ENCODE assay signal across 8 mouse cellular contexts in the genomic region with DNA sequence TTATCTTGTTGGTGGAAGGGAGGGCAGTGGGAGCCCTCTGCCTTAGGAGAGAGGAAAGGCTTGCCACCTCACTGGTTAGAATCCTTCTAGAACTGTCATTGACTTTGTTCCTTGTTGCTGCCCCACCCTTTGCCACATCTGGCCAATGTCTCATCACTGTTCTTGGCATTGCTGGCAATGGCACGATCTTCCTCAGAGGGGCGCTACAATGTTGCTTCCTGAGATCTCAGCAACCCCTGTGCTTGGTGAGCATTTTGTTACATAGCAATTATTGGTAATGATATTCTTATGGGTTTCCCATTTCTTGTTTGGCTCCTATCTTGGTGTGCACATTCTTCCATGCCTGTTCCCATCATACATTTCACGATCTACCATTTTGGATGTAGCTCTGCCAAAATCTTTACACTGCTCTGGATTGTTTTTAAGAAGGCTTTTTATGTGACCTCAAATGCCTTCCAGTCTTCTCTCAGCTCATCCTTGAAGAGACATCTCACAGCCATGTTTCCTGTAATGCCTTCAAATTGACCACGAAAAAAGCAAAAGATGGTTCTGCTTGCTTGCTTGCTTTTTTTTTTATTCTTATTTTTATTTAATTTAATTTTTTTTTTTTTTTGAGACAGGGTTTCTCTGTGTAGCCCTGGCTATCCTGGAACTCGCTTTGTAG. TPM values are rescaled to one million over a fixed set of nuclear protein-coding genes. Genes with fewer than 3 reads are reported as not detected.
DNase-seq lines count a peak whose midpoint lies in the region; ATAC-seq lines count a peak whose summit lies in the region.

TSS of gene Ehd3 (plus strand) at position 614 of the 664 bp plus-strand sequence.

- H3K4me2 ChIP-seq in kidney, embryonic 14.5 days (replicated peaks; ENCODE audit: low read depth, low read length): peak within 1 kb of the TSS; percentile 89
- H3K4me2 ChIP-seq in forebrain, embryonic 15.5 days (replicated peaks): peak within 1 kb of the TSS; percentile 85
- H3K4me2 ChIP-seq in limb, embryonic 11.5 days (ENCODE audit: low read depth, severe bottlenecking): peak within 1 kb of the TSS; percentile 90
- peak within 1 kb of the TSS; percentile 82 for H3K4me2 ChIP-seq in stomach, embryonic 15.5 days

- H3K27ac ChIP-seq in kidney, embryonic 14.5 days (ENCODE audit: low read depth, low read length): no peak within 1 kb of the TSS
- H3K27ac ChIP-seq in forebrain, embryonic 15.5 days (replicated peaks): peak within 1 kb of the TSS; percentile 81
- H3K27ac ChIP-seq in limb, embryonic 11.5 days (replicated peaks; ENCODE audit: low read depth, low read length): no peak within 1 kb of the TSS
- H3K27ac ChIP-seq in stomach, embryonic 15.5 days: no peak within 1 kb of the TSS

- H3K9me3 ChIP-seq in kidney, embryonic 14.5 days (ENCODE audit: control insufficient read depth, low read length): no peaks in the 10 kb centered on the region
- no peaks in the 10 kb centered on the region for H3K9me3 ChIP-seq in forebrain, embryonic 15.5 days
- H3K9me3 ChIP-seq in limb, embryonic 11.5 days (ENCODE audit: control insufficient read depth, low read length): no peaks in the 10 kb centered on the region
- no peaks in the 10 kb centered on the region for H3K9me3 ChIP-seq in stomach, embryonic 15.5 days

- H3K4me3 ChIP-seq in kidney, embryonic 14.5 days (ENCODE audit: low read length): peak within 1 kb of the TSS; percentile 63
- H3K4me3 ChIP-seq in forebrain, embryonic 15.5 days: peak within 1 kb of the TSS; percentile 64
- H3K4me3 ChIP-seq in limb, embryonic 11.5 days (ENCODE audit: low read depth, low read length): peak within 1 kb of the TSS; percentile 54
- peak within 1 kb of the TSS; percentile 53 for H3K4me3 ChIP-seq in stomach, embryonic 15.5 days (replicated peaks)

- DNase-seq in kidney, adult 8-10 months: no peak
- DNase-seq in limb, embryonic 11.5 days (ENCODE audit: low spot score): no peak
- DNase-seq in frontal cortex, postnatal 25 days (ENCODE audit: low spot score in 2 of 2): no peak
- no peak for DNase-seq in retina, embryonic 14.5 days (ENCODE audit: low spot score)

- ATAC-seq in kidney, embryonic 14.5 days (ENCODE audit: low FRiP score, low TSS enrichment): no peak
- no peak for ATAC-seq in activated CD4-positive, CD25-positive, alpha-beta regulatory T cell, adult 4 months
- ATAC-seq in forebrain, embryonic 15.5 days (replicated peaks): no peak
- ATAC-seq in limb, embryonic 11.5 days (ENCODE audit: insufficient number of reproducible peaks, low FRiP score, low TSS enrichment, low read depth): no peak
- no peak for ATAC-seq in stomach, embryonic 15.5 days (ENCODE audit: insufficient read depth, low FRiP score, low read depth)

- 93% methylated on average over 5 of the region's 5 CpGs for WGBS in kidney, embryonic 14.5 days
- 90% methylated on average over 5 of the region's 5 CpGs for WGBS in forebrain, embryonic 15.5 days
- 89% methylated on average over 5 of the region's 5 CpGs for WGBS in limb, embryonic 11.5 days
- WGBS in stomach, embryonic 15.5 days: 85% methylated on average over 5 of the region's 5 CpGs

- peak within 1 kb of the TSS; percentile 68 for H3K9ac ChIP-seq in kidney, embryonic 14.5 days (ENCODE audit: low read depth, low read length)
- peak within 1 kb of the TSS; percentile 73 for H3K9ac ChIP-seq in forebrain, embryonic 15.5 days (replicated peaks)
- peak within 1 kb of the TSS; percentile 57 for H3K9ac ChIP-seq in limb, embryonic 11.5 days (ENCODE audit: low read length)
- H3K9ac ChIP-seq in stomach, embryonic 15.5 days: peak within 1 kb of the TSS; percentile 35; the same call in 1 of the 2 replicates

- peaks cover 3% of the 10 kb centered on the region; the same call in 1 of the 2 replicates for H3K4me1 ChIP-seq in kidney, embryonic 14.5 days (ENCODE audit: control insufficient read depth, insufficient read depth, low read length)
- peaks cover 16% of the 10 kb centered on the region for H3K4me1 ChIP-seq in forebrain, embryonic 15.5 days
- H3K4me1 ChIP-seq in limb, embryonic 11.5 days (ENCODE audit: control insufficient read depth, insufficient read depth, low read length): no peaks in the 10 kb centered on the region
- H3K4me1 ChIP-seq in stomach, embryonic 15.5 days: peaks cover 7% of the 10 kb centered on the region; the same call in 1 of the 2 replicates

- H3K27me3 ChIP-seq in kidney, embryonic 14.5 days (ENCODE audit: control insufficient read depth, insufficient read depth, low read length): no peaks in the 10 kb centered on the region
- H3K27me3 ChIP-seq in forebrain, embryonic 15.5 days: no peaks in the 10 kb centered on the region
- no peaks in the 10 kb centered on the region for H3K27me3 ChIP-seq in limb, embryonic 11.5 days (ENCODE audit: control insufficient read depth, insufficient read depth, low read length)
- no peaks in the 10 kb centered on the region for H3K27me3 ChIP-seq in stomach, embryonic 15.5 days (replicated peaks)

- H3K36me3 ChIP-seq in kidney, embryonic 14.5 days (ENCODE audit: control insufficient read depth, insufficient read depth, low read length): no peaks in the 10 kb centered on the region
- H3K36me3 ChIP-seq in forebrain, embryonic 15.5 days: no peaks in the 10 kb centered on the region
- H3K36me3 ChIP-seq in limb, embryonic 11.5 days (ENCODE audit: control insufficient read depth, insufficient read depth, low read length): no peaks in the 10 kb centered on the region
- no peaks in the 10 kb centered on the region for H3K36me3 ChIP-seq in stomach, embryonic 15.5 days

RNA-seq across cellular contexts. Expression of gene Ehd3, which starts in this region (rescaled TPM):
- 9.4 and 11.4 TPM in 2 replicates for polyA plus RNA-seq in kidney, embryonic 14.5 days (2014; fragmentation: Nextera tagmentation; extraction: Ambion mirVana)
- 10 to 100 TPM; 41.0 to 58.1 TPM for polyA plus RNA-seq in activated CD4-positive, CD25-positive, alpha-beta regulatory T cell, adult 4 months (2017; shearing (Covaris generic))
- 11.3 and 11.5 TPM in 2 replicates for polyA plus RNA-seq in forebrain, embryonic 15.5 days (2015; fragmentation: Nextera tagmentation; extraction: Ambion mirVana)
- polyA plus RNA-seq in limb, embryonic 11.5 days (2014; fragmentation: Nextera tagmentation; extraction: Ambion mirVana): 9.3 and 9.5 TPM in 2 replicates
- polyA plus RNA-seq in stomach, embryonic 15.5 days (2015; fragmentation: Nextera tagmentation; extraction: Ambion mirVana): 4.7 and 4.8 TPM in 2 replicates
